Mouse (Mus musculus) ovary, postnatal 36 days (tissue): ENCODE results near the gene Gm10719.
"Not testable (repeated sequence)": the region's sequence is repeated elsewhere in the genome, so short reads cannot be mapped to it uniquely, and the experiment has no call there.

Source experiments
- DNase-seq: peaks from one replicate; pipeline ENCODE4 v3.0.0; 2022; ENCODE audit warnings: low spot score, mixed read lengths

Gene Gm10719

DNA sequence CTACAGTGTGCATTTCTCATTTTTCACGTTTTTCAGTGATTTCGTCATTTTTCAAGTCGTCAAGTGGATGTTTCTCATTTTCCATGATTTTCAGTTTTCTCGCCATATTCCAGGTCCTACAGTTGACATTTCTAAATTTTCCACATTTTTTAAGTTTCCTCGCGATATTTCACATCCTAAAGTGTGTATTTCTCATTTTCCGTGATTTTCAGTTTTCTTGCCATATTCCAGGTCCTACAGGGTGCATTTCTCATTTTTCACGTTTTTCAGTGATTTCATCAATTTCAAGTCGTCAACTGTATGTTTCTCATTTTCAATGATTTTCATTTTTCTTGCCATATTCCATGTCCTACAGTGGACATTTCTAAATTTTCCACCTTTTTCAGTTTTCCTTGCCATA, at the start of gene Gm10719:
Gene Gm10719, plus strand, starts transcription at position 301 of the 400 bp plus-strand sequence.
- not testable (repeated sequence) for DNase-seq

DNA sequence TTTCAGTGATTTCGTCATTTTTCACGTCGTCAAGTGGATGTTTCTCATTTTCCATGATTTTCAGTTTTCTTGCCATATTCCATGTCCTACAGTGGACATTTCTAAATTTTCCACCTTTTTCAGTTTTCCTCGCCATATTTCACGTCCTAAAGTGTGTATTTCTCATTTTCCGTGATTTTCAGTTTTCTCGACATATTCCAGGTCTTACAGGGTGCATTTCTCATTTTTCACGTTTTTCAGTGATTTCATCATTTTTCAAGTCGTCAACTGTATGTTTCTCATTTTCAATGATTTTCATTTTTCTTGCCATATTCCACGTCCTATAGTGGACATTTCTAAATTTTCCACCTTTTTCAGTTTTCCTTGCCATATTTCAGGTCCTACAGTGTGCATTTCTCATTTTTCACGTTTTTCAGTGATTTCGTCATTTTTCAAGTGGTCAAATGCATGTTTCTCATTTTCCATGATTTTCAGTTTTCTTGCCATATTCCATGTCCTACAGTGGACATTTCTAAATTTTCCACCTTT, 16.7 kb upstream of the Gm10719 start, which contains the start of gene Gm10722:
Gene Gm10722, plus strand, starts transcription at position 478 of the 528 bp plus-strand sequence.
- DNase-seq: not testable (repeated sequence)

DNA sequence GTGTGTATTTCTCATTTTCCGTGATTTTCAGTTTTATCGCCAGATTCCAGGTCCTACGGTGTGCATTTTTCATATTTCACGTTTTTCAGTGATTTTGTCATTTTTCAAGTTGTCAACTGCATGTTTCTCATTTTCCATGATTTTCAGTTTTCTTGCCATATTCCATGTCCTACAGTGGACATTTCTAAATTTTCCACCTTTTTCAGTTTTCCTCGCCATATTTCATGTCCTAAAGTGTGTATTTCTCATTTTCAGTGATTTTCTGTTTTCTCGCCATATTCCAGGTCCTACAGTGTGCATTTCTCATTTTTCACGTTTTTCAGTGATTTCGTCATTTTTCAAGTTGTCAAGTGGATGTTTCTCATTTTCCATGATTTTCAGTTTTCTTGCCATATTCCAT, 16.2 kb upstream of the Gm10719 start:
- DNase-seq: not testable (repeated sequence)

DNA sequence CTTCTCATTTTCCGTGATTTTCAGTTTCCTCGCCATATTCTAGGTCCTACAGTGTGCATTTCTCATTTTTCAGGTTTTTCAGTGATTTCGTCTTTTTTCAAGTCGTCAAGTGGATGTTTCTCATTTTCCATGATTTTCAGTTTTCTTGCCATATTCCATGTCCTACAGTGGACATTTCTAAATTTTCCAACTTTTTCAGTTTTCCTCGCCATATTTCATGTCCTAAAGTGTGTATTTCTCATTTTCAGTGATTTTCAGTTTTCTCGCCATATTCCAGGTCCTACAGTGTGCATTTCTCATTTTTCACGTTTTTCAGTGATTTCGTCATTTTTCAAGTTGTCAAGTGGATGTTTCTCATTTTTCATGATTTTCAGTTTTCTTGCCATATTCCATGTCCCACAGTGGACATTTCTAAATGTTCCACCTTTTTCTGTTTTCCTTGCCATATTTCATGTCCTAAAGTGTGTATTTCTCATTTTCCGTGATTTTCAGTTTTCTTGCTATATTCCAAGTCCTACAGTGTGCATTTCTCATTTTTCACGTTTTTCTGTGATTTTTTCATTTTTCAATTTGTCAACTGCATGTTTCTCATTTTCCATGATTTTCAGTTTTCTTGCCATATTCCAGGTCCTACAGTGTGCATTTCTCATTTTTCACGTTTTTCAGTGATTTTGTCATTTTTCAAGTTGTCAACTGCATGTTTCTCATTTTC, 15.1 kb upstream of the Gm10719 start:
- peak; percentile 21 for DNase-seq

DNA sequence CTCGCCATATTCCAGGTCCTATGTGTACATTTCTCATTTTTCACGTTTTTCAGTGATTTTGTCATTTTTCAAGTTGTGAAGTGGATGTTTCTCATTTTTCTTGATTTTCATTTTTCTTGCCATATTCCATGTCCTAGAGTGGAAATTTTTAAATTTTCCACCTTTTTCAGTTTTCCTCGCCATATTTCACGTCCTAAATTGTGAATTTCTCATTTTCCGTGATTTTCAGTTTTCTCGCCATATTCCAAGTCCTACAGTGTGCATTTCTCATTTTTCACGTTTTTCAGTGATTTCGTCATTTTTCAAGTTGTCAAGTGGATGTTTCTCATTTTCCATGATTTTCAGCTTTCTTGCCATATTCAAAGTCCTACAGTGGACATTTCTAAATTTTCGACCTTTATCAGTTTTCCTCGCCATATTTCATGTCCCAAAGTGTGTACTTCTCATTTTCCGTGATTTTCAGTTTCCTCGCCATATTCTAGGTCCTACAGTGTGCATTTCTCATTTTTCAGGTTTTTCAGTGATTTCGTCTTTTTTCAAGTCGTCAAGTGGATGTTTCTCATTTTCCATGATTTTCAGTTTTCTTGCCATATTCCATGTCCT, 14.3 kb upstream of the Gm10719 start, which contains the start of gene Gm11168:
Gene Gm11168, plus strand, starts transcription at position 553 of the 603 bp plus-strand sequence.
- not testable (repeated sequence) for DNase-seq

DNA sequence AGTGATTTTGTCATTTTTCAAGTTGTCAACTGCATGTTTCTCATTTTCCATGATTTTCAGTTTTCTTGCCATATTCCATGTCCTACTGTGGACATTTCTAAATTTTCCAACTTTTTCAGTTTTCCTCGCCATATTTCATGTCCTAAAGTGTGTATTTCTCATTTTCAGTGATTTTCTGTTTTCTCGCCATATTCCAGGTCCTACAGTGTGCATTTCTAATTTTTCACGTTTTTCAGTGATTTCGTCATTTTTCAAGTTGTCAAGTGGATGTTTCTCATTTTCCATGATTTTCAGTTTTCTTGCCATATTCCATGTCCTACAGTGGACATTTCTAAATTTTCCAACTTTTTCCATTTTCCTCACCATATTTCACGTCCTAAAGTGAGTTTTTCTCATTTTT, 11.0 kb upstream of the Gm10719 start:
- not testable (repeated sequence) for DNase-seq

DNA sequence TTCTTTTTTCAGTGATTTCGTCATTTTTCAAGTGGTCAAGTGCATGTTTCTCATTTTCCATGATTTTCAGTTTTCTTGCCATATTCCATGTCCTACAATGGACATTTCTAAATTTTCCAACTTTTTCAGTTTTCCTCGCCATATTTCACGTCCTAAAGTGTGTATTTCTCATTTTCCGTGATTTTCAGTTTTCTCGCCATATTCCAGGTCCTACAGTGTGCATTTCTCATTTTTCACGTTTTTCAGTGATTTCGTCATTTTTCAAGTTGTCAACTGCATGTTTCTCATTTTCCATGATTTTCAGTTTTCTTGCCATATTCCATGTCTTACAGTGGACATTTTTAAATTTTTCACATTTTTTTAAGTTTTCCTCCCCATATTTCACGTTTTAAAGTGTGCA, 10.6 kb upstream of the Gm10719 start:
- DNase-seq: peak; percentile 31

DNA sequence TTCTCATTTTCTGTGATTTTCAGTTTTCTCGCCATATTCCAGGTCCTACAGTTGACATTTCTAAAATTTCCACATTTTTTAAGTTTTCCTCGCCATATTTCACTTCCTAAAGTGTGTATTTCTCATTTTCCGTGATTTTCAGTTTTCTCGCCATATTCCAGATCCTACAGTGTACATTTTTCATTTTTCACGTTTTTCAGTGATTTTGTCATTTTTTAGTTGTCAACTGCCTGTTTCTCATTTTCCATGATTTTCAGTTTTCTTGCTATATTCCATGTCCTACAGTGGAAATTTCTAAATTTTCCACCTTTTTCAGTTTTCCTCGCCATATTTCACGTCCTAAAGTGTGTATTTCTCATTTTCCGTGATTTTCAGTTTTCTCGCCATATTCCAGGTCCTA, 9.9 kb upstream of the Gm10719 start:
- DNase-seq: not testable (repeated sequence)

DNA sequence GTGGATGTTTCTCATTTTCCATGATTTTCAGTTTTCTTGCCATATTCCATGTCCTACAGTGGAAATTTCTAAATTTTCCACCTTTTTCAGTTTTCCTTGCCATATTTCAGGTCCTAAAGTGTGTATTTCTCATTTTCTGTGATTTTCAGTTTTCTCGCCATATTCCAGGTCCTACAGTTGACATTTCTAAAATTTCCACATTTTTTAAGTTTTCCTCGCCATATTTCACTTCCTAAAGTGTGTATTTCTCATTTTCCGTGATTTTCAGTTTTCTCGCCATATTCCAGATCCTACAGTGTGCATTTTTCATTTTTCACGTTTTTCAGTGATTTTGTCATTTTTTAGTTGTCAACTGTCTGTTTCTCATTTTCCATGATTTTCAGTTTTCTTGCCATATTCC, 7.9 kb upstream of the Gm10719 start:
- DNase-seq: not testable (repeated sequence)

DNA sequence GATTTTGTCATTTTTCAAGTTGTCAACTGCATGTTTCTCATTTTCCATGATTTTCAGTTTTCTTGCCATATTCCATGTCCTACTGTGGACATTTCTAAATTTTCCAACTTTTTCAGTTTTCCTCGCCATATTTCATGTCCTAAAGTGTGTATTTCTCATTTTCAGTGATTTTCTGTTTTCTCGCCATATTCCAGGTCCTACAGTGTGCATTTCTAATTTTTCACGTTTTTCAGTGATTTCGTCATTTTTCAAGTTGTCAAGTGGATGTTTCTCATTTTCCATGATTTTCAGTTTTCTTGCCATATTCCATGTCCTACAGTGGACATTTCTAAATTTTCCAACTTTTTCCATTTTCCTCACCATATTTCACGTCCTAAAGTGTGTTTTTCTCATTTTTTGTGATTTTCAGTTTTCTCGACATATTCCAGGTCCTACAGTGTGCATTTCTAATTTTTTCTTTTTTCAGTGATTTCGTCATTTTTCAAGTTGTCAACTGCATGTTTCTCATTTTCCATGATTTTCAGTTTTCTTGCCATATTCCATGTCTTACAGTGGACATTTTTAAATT, 5.1 kb upstream of the Gm10719 start:
- not testable (repeated sequence) for DNase-seq

DNA sequence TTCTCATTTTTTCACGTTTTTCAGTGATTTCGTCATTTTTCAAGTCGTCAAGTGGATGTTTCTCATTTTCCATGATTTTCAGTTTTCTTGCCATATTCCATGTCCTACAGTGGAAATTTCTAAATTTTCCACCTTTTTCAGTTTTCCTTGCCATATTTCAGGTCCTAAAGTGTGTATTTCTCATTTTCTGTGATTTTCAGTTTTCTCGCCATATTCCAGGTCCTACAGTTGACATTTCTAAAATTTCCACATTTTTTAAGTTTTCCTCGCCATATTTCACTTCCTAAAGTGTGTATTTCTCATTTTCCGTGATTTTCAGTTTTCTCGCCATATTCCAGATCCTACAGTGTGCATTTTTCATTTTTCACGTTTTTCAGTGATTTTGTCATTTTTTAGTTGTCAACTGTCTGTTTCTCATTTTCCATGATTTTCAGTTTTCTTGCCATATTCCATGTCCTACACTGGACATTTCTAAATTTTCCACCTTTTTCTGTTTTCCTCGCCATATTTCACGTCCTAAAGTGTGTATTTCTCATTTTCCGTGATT, 4.4 kb upstream of the Gm10719 start, which contains the start of gene Gm10721:
Gene Gm10721, plus strand, starts transcription at position 408 of the 547 bp plus-strand sequence.
- DNase-seq: not testable (repeated sequence)

DNA sequence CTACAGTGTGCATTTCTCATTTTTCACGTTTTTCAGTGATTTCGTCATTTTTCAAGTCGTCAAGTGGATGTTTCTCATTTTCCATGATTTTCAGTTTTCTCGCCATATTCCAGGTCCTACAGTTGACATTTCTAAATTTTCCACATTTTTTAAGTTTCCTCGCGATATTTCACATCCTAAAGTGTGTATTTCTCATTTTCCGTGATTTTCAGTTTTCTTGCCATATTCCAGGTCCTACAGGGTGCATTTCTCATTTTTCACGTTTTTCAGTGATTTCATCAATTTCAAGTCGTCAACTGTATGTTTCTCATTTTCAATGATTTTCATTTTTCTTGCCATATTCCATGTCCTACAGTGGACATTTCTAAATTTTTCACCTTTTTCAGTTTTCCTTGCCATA, 1.9 kb upstream of the Gm10719 start, which contains the start of gene Gm10720:
Gene Gm10720, plus strand, starts transcription at position 301 of the 400 bp plus-strand sequence.
- DNase-seq: not testable (repeated sequence)

DNA sequence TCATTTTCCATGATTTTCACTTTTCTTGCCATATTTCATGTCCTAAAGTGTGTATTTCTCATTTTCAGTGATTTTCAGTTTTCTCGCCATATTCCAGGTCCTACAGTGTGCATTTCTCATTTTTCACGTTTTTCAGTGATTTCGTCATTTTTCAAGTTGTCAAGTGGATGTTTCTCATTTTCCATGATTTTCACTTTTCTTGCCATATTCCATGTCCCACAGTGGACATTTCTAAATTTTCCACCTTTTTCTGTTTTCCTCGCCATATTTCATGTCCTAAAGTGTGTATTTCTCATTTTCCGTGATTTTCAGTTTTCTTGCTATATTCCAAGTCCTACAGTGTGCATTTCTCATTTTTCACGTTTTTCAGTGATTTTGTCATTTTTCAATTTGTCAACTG, 1.3 kb upstream of the Gm10719 start:
- DNase-seq: not testable (repeated sequence)

DNA sequence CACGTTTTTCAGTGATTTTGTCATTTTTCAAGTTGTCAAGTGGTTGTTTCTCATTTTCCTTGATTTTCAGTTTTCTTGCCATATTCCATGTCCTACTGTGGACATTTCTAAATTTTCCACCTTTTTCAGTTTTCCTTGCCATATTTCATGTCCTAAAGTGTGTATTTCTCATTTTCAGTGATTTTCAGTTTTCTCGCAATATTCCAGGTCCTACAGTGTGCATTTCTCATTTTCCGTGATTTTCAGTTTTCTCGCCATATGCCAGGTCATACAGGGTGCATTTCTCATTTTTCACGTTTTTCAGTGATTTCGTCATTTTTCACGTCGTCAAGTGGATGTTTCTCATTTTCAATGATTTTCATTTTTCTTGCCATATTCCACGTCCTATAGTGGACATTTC, 1.7 kb downstream of the Gm10719 start:
- peak; percentile 34 for DNase-seq

DNA sequence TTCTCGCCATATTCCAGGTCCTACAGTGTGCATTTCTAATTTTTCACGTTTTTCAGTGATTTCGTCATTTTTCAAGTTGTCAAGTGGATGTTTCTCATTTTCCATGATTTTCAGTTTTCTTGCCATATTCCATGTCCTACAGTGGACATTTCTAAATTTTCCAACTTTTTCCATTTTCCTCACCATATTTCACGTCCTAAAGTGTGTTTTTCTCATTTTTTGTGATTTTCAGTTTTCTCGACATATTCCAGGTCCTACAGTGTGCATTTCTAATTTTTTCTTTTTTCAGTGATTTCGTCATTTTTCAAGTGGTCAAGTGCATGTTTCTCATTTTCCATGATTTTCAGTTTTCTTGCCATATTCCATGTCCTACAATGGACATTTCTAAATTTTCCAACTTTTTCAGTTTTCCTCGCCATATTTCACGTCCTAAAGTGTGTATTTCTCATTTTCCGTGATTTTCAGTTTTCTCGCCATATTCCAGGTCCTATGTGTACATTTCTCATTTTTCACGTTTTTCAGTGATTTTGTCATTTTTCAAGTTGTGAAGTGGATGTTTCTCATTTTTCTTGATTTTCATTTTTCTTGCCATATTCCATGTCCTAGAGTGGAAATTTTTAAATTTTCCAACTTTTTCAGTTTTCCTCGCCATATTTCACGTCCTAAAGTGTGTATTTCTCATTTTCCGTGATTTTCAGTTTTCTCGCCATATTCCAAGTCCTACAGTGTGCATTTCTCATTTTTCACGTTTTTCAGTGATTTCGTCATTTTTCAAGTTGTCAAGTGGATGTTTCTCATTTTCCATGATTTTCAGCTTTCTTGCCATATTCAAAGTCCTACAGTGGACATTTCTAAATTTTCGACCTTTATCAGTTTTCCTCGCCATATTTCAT, 2.9 kb downstream of the Gm10719 start:
- not testable (repeated sequence) for DNase-seq

DNA sequence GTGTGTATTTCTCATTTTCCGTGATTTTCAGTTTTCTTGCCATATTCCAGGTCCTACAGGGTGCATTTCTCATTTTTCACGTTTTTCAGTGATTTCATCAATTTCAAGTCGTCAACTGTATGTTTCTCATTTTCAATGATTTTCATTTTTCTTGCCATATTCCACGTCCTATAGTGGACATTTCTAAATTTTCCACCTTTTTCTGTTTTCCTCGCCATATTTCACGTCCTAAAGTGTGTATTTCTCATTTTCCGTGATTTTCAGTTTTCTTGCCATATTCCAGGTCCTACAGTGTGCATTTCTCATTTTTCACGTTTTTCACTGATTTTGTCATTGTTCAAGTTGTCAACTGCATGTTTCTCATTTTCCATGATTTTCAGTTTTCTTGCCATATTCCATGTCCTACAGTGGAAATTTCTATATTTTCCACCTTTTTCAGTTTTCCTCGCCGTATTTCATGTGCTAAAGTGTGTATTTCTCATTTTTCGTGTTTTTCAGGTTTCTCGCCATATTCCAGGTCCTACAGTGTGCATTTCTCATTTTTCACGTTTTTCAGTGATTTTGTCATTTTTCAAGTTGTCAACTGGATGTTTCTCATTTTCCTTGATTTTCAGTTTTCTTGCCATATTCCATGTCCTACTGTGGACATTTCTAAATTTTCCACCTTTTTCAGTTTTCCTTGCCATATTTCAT, 5.3 kb downstream of the Gm10719 start:
- not testable (repeated sequence) for DNase-seq

DNA sequence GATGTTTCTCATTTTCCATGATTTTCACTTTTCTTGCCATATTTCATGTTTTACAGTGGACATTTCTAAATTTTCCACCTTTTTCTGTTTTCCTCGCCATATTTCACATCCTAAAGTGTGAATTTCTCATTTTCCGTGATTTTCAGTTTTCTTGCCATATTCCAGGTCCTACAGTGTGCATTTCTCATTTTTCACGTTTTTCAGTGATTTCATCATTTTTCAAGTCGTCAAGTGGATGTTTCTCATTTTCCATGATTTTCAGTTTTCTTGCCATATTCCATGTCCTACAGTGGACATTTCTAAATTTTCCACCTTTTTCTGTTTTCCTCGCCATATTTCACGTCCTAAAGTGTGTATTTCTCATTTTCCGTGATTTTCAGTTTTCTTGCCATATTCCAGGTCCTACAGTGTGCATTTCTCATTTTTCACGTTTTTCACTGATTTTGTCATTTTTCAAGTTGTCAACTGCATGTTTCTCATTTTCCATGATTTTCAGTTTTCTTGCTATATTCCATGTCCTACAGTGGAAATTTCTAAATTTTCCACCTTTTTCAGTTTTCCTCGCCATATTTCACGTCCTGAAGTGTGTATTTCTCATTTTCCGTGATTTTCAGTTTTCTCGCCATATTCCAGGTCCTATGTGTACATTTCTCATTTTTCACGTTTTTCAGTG, 6.2 kb downstream of the Gm10719 start, which contains the start of gene Gm10718:
Gene Gm10718, plus strand, starts transcription at position 236 of the 673 bp plus-strand sequence.
- not testable (repeated sequence) for DNase-seq

DNA sequence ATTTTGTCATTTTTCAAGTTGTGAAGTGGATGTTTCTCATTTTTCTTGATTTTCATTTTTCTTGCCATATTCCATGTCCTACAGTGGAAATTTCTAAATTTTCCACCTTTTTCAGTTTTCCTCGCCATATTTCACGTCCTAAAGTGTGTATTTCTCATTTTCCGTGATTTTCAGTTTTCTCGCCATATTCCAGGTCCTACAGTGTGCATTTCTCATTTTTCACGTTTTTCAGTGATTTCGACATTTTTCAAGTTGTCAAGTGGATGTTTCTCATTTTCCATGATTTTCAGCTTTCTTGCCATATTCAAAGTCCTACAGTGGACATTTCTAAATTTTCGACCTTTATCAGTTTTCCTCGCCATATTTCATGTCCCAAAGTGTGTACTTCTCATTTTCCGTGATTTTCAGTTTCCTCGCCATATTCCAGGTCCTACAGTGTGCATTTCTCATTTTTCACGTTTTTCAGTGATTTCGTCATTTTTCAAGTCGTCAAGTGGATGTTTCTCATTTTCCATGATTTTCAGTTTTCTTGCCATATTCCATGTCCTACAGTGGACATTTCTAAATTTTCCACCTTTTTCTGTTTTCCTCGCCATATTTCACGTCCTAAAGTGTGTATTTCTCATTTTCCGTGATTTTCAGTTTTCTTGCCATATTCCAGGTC, 6.9 kb downstream of the Gm10719 start:
- DNase-seq: peak; percentile 22

DNA sequence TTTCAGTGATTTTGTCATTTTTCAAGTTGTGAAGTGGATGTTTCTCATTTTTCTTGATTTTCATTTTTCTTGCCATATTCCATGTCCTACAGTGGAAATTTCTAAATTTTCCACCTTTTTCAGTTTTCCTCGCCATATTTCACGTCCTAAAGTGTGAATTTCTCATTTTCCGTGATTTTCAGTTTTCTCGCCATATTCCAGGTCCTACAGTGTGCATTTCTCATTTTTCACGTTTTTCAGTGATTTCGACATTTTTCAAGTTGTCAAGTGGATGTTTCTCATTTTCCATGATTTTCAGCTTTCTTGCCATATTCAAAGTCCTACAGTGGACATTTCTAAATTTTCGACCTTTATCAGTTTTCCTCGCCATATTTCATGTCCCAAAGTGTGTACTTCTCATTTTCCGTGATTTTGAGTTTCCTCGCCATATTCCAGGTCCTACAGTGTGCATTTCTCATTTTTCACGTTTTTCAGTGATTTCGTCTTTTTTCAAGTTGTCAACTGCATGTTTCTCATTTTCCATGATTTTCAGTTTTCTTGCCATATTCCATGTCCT, 7.8 kb downstream of the Gm10719 start, which contains the start of gene Gm10717:
Gene Gm10717, plus strand, starts transcription at position 506 of the 556 bp plus-strand sequence.
- not testable (repeated sequence) for DNase-seq
